ENCODE assay signal across 8 mouse cellular contexts in genomic region chr10:73096531-73097135, GRCm38 (mm10). TPM values are rescaled to one million over a fixed set of nuclear protein-coding genes. Genes with fewer than 3 reads are reported as not detected.
DNase-seq lines count a peak whose midpoint lies in the region; ATAC-seq lines count a peak whose summit lies in the region.

No protein-coding gene starts in this region.

- H3K4me3 ChIP-seq in kidney, embryonic 16.5 days (ENCODE audit: low read length), result peak overlapping the region; percentile 42
- peak overlapping the region; percentile 48 for H3K4me3 ChIP-seq in hindbrain, embryonic 14.5 days (replicated peaks; ENCODE audit: low read length)
- peak overlapping the region; percentile 31 for H3K4me3 ChIP-seq in limb, embryonic 15.5 days
- peak overlapping the region; percentile 29 for H3K4me3 ChIP-seq in stomach, embryonic 15.5 days (replicated peaks)

- no peak for DNase-seq in kidney, postnatal 10 days
- DNase-seq in embryo, embryonic 11.5 days (ENCODE audit: low read depth, low spot score), result peak; percentile 44
- DNase-seq in hindbrain, embryonic 14.5 days (ENCODE audit: low spot score), result peak; percentile 62
- DNase-seq in MN1 (ENCODE audit: low spot score), result no peak
- no peak for DNase-seq in yolk sac, embryonic 10.5 days (ENCODE audit: low spot score)

- no peaks in the 10 kb centered on the region for H3K9me3 ChIP-seq in kidney, embryonic 16.5 days (ENCODE audit: low read length)
- H3K9me3 ChIP-seq in hindbrain, embryonic 14.5 days (ENCODE audit: control insufficient read depth, low read length), result no peaks in the 10 kb centered on the region
- no peaks in the 10 kb centered on the region for H3K9me3 ChIP-seq in limb, embryonic 15.5 days
- H3K9me3 ChIP-seq in stomach, embryonic 15.5 days, result no peaks in the 10 kb centered on the region

- no peak overlapping the region for H3K27ac ChIP-seq in kidney, embryonic 16.5 days (ENCODE audit: low read length)
- peak overlapping the region; percentile 16 for H3K27ac ChIP-seq in hindbrain, embryonic 14.5 days
- no peak overlapping the region for H3K27ac ChIP-seq in limb, embryonic 15.5 days
- no peak overlapping the region for H3K27ac ChIP-seq in stomach, embryonic 15.5 days

- no peaks in the 10 kb centered on the region for H3K36me3 ChIP-seq in kidney, embryonic 16.5 days (ENCODE audit: insufficient read depth, low read length)
- no peaks in the 10 kb centered on the region for H3K36me3 ChIP-seq in hindbrain, embryonic 14.5 days (replicated peaks; ENCODE audit: control insufficient read depth, insufficient read depth)
- no peaks in the 10 kb centered on the region for H3K36me3 ChIP-seq in limb, embryonic 15.5 days
- H3K36me3 ChIP-seq in stomach, embryonic 15.5 days, result no peaks in the 10 kb centered on the region

- ATAC-seq in kidney, embryonic 16.5 days (ENCODE audit: low FRiP score, low TSS enrichment), result peak; percentile 37; the same call in 1 of the 2 replicates
- peak; percentile 76 for ATAC-seq in hindbrain, embryonic 14.5 days (ENCODE audit: low FRiP score)
- ATAC-seq in limb, embryonic 15.5 days (ENCODE audit: insufficient number of reproducible peaks, low FRiP score, low TSS enrichment, low read depth), result no peak
- no peak for ATAC-seq in stomach, embryonic 15.5 days (ENCODE audit: insufficient read depth, low FRiP score, low read depth)

- peaks cover 45% of the 10 kb centered on the region for H3K27me3 ChIP-seq in kidney, embryonic 16.5 days (ENCODE audit: insufficient read depth, low read length)
- H3K27me3 ChIP-seq in hindbrain, embryonic 14.5 days (ENCODE audit: control insufficient read depth, insufficient read depth, low read length), result peaks cover 15% of the 10 kb centered on the region; the same call in 1 of the 2 replicates
- H3K27me3 ChIP-seq in limb, embryonic 15.5 days, result peaks cover 53% of the 10 kb centered on the region
- H3K27me3 ChIP-seq in stomach, embryonic 15.5 days (replicated peaks), result peaks cover 40% of the 10 kb centered on the region

- H3K9ac ChIP-seq in kidney, embryonic 16.5 days (replicated peaks; ENCODE audit: low read length), result 0 out of 2 replicates have a peak overlapping the region, but pooled peaks have one; percentile 26
- H3K9ac ChIP-seq in hindbrain, embryonic 14.5 days, result peak overlapping the region; percentile 59
- H3K9ac ChIP-seq in limb, embryonic 15.5 days, result no peak overlapping the region
- H3K9ac ChIP-seq in stomach, embryonic 15.5 days, result no peak overlapping the region

- peak overlapping the region; percentile 60 for H3K4me2 ChIP-seq in kidney, embryonic 16.5 days (replicated peaks; ENCODE audit: low read depth, low read length)
- peak overlapping the region; percentile 87 for H3K4me2 ChIP-seq in hindbrain, embryonic 14.5 days (replicated peaks)
- peak overlapping the region; percentile 48 for H3K4me2 ChIP-seq in limb, embryonic 15.5 days
- peak overlapping the region; percentile 45 for H3K4me2 ChIP-seq in stomach, embryonic 15.5 days

- peaks cover 10% of the 10 kb centered on the region; the same call in 1 of the 2 replicates for H3K4me1 ChIP-seq in kidney, embryonic 16.5 days (ENCODE audit: insufficient read depth, low read length)
- peaks cover 12% of the 10 kb centered on the region for H3K4me1 ChIP-seq in hindbrain, embryonic 14.5 days (replicated peaks; ENCODE audit: control insufficient read depth, insufficient read depth, low read length)
- H3K4me1 ChIP-seq in limb, embryonic 15.5 days, result peaks cover 34% of the 10 kb centered on the region
- H3K4me1 ChIP-seq in stomach, embryonic 15.5 days, result no peaks in the 10 kb centered on the region

- WGBS in kidney, embryonic 16.5 days, result 2% methylated on average over 17 of the region's 17 CpGs
- WGBS in hindbrain, embryonic 14.5 days, result under 1% methylated on average over 17 of the region's 17 CpGs
- under 1% methylated on average over 17 of the region's 17 CpGs for WGBS in limb, embryonic 15.5 days
- 2% methylated on average over 17 of the region's 17 CpGs for whole genome bisulfite sequencing in stomach, embryonic 15.5 days

RNA-seq across cellular contexts. Expression of gene Pcdh15, which starts 2.5 kb away (rescaled TPM):
- 0.41 TPM in 2 replicates for polyA plus RNA-seq in kidney, embryonic 16.5 days (2015; fragmentation: Nextera tagmentation; extraction: Ambion mirVana)
- 10.4 and 14.9 TPM in 2 replicates for polyA plus RNA-seq in hindbrain, embryonic 14.5 days (2014; fragmentation: Nextera tagmentation; extraction: Ambion mirVana)
- 0.87 and 0.99 TPM in 2 replicates for polyA plus RNA-seq in limb, embryonic 15.5 days (2015; fragmentation: Nextera tagmentation; extraction: Ambion mirVana)
- polyA plus RNA-seq in stomach, embryonic 15.5 days (2015; fragmentation: Nextera tagmentation; extraction: Ambion mirVana), result 2.4 and 2.8 TPM in 2 replicates

Comparison
In these comparisons a context has a peak if more than half of its experiments do, and no peak if none do; other contexts are left out.
1. ATAC-seq: peak in kidney, embryonic 16.5 days (single experiment) and hindbrain, embryonic 14.5 days (single experiment); none in limb, embryonic 15.5 days (single experiment) and stomach, embryonic 15.5 days (single experiment).
2. H3K9ac ChIP-seq: peak in kidney, embryonic 16.5 days (single experiment) and hindbrain, embryonic 14.5 days (single experiment); none in limb, embryonic 15.5 days (single experiment) and stomach, embryonic 15.5 days (single experiment).
3. DNase-seq: peak in embryo, embryonic 11.5 days (single experiment) and hindbrain, embryonic 14.5 days (single experiment); none in kidney, postnatal 10 days (single experiment), MN1 (single experiment) and yolk sac, embryonic 10.5 days (single experiment).
4. Peak in every context shown above with its lines, with median percentiles within 50 percentile points of each other: H3K4me2 ChIP-seq and H3K4me3 ChIP-seq.